Mouse (Mus musculus) spleen, adult 18-20 months (tissue): Measurements from ENCODE around the gene Stag1.
"Not testable (repeated sequence)": the region's sequence is repeated elsewhere in the genome, so short reads cannot be mapped to it uniquely, and the experiment has no call there.

ENCODE experiments used
- DNase-seq, 2 experiments: peaks; one replicate each; pipeline ENCODE4 v3.0.0; 2022; ENCODE audit warnings: mixed read lengths in 2 of 2

Stag1 gene

GRCm38 (mm10) chr9:100689765-100690316 is 92.2 kb downstream of the Stag1 start:
- DNase-seq: no peak

GRCm38 (mm10) chr9:100692239-100692638 is 94.6 kb downstream of the Stag1 start:
- no peak for DNase-seq

- DNase-seq: no peak
Observed at GRCm38 (mm10) chr9:100696537-100696936, 98.9 kb downstream of the Stag1 start.

- no peak for DNase-seq
Observed at GRCm38 (mm10) chr9:100707644-100708043, 110.0 kb downstream of the Stag1 start.

GRCm38 (mm10) chr9:100711665-100712064 is 114.1 kb downstream of the Stag1 start:
- no peak for DNase-seq

GRCm38 (mm10) chr9:100724832-100725231 is 127.2 kb downstream of the Stag1 start:
- not testable (repeated sequence) for DNase-seq

- no peak for DNase-seq
Observed at GRCm38 (mm10) chr9:100731839-100732238, 134.2 kb downstream of the Stag1 start.

GRCm38 (mm10) chr9:100733907-100734440 is 136.4 kb downstream of the Stag1 start:
- DNase-seq: no peak

GRCm38 (mm10) chr9:100735993-100736645 is 138.5 kb downstream of the Stag1 start:
- no peak for DNase-seq

- DNase-seq: no peak
Observed at GRCm38 (mm10) chr9:100736646-100737031, 139.0 kb downstream of the Stag1 start.

- DNase-seq: not testable (repeated sequence)
Observed at GRCm38 (mm10) chr9:100777238-100777637, 179.6 kb downstream of the Stag1 start.

- no peak for DNase-seq
Observed at GRCm38 (mm10) chr9:100865984-100866383, 268.4 kb downstream of the Stag1 start.

GRCm38 (mm10) chr9:100869635-100870034 is 272.0 kb downstream of the Stag1 start:
- no peak for DNase-seq

GRCm38 (mm10) chr9:100896111-100896510 is 298.5 kb downstream of the Stag1 start:
- DNase-seq: no peak

GRCm38 (mm10) chr9:100898042-100898441 is 300.4 kb downstream of the Stag1 start:
- no peak for DNase-seq

GRCm38 (mm10) chr9:100910352-100910751 is 312.8 kb downstream of the Stag1 start:
- DNase-seq: no peak

- DNase-seq: peak in 1 of 2 experiments; percentile 33
Observed at GRCm38 (mm10) chr9:100917111-100917510, 319.5 kb downstream of the Stag1 start.

- no peak for DNase-seq
Observed at GRCm38 (mm10) chr9:100926629-100927028, 329.0 kb downstream of the Stag1 start.

GRCm38 (mm10) chr9:100942042-100942441 is 344.4 kb downstream of the Stag1 start:
- DNase-seq: no peak

GRCm38 (mm10) chr9:100944677-100945365 is 347.2 kb downstream of the Stag1 start:
- DNase-seq: no peak

- peak; percentile 14 to 38 for DNase-seq
Observed at GRCm38 (mm10) chr9:100951481-100951880, 353.9 kb downstream of the Stag1 start.

GRCm38 (mm10) chr9:100962903-100963427 is 365.4 kb downstream of the Stag1 start:
- no peak for DNase-seq

- no peak for DNase-seq
Observed at GRCm38 (mm10) chr9:100963428-100963912, 365.9 kb downstream of the Stag1 start.
